Mouse (Mus musculus) adipocyte (in vitro differentiated cells): ENCODE measurements around the gene Tmc5.

Experiments used
- DNase-seq: peaks from one replicate; pipeline ENCODE4 v3.0.0-alpha.2; 2016; ENCODE audit warnings: low spot score

Gene Tmc5

DNA sequence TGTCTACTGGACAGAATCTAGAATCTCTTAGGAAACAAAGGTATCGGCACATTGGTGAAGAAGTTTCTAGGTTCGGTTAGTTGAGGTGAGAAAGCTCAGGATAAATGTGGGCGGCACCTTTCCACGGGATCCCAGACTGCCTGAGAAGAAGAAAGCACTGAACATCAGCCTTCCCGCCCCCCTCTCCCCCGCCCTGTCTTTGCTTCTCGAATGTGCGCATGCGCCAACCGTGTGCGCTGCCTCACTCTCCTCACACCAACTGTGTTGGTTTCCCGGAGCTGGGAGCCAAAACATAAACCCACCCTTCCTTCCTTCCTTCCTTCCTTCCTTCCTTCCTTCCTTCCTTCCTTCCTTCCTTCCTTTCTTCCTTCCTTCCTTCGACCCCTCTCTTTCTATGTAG lies 13.6 kb downstream of the Tmc5 start:
- no peak for DNase-seq

- no peak for DNase-seq
Observed at GRCm38 (mm10) chr7:118611185-118611749, 14.2 kb downstream of the Tmc5 start.

- DNase-seq: no peak
Observed at GRCm38 (mm10) chr7:118611933-118612332, 14.8 kb downstream of the Tmc5 start.

DNA sequence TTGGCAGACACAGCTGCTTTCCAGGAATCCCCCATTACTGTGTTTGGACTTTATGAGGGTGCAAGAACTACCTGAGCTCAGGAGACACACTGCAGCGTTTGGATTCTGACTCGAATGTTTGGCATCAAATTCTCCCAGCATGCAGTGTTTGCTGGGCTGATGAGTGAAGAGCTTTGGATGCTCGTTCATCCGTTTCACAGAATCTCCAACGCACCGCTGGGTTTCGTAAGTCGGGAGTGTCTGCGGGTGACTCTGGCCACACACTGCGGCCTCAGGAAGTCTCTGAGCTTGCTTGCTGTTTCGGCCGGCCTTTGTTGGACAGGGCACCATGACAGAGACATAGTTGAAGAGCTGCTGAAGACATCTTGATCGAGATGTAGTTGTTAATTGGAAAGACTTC lies 17.0 kb downstream of the Tmc5 start:
- no peak for DNase-seq

GRCm38 (mm10) chr7:118618104-118618503 lies 21.0 kb downstream of the Tmc5 start:
- DNase-seq: no peak

DNA sequence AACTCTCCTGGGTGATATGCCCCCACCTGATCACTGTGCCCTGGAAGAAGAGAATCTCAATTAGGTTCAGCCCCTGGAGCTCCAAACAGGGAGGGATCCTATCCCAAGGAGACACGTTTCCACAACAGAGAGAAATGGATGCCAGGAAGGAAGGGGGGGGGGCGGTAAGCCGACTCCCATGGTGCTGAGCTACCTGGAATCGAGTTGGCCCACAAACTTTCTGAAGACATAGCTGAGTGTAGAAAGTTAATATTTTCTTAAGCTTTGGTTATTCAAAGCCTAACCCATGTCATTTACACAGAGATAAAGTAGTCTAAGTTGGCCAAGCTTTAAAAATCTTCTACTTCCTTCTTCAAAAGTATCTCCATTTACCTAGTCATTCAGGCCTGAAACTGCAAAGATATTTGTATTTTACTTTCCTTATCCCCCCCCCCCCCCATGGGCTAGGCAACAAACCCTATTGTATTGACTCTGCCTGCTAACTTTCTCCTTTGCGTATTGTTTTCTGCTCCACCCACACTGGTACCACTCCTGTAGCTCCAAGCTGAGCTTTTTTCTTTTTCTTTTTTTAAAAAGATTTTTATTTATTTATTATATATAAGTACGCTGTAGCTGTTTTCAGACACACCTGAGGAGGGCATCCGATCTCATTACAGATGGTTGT lies 23.3 kb downstream of the Tmc5 start:
- DNase-seq: no peak

DNA sequence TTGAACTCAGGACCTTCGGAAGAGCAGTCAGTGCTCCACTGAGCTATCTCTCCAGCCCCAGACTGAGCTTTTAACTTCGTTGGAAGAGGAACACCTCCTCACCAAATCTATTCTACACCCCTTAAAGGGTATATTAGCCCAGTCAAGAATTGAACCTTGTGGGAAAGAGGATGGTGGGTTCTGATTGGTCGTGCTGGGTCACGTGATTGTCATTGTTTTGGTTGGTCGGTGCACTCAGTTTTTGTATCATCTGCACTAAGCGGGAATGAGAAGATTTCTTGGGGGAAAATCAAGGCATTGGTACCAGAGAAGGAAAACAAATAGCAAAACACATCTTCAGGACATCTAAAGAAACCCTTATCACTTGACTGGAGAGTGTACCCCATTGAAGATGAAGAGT lies 24.0 kb downstream of the Tmc5 start:
- DNase-seq: no peak

DNA sequence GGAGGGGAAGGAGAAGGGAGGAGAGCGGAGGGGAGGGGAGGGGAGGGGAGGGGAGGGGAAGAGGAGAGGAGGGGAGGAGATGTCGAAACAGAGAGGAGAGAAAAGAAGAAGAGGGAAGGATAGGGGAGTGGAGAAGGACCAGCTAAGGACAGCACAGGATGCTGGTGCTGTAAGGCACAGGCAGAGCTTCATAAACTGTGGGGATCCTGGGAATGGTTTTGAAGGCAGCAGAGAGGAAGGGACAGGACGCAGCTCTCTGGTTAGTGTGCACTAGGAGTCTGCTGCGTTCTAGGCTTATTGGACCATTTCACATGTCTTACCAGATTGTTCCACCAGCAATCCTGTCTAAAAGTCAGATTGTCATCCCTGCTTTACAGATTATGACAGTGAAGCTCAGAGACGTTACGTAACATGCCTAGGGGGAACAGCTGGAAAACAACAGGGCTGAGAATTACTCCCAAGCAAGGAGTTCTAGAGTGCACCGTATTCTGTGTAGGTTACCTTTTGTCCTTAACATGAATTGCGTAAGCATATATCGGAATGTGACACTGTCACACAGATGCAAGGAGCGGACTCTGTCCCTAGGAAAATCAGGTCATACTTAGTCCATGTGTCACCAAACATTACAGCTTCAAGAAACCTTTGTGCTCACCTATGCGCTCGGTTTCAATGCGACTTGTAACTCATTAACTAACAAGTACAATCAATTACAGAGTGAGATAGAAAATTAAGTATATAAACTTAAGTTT lies 30.6 kb downstream of the Tmc5 start:
- no peak for DNase-seq

- DNase-seq: no peak
Observed at GRCm38 (mm10) chr7:118633094-118633493, 36.0 kb downstream of the Tmc5 start.

DNA sequence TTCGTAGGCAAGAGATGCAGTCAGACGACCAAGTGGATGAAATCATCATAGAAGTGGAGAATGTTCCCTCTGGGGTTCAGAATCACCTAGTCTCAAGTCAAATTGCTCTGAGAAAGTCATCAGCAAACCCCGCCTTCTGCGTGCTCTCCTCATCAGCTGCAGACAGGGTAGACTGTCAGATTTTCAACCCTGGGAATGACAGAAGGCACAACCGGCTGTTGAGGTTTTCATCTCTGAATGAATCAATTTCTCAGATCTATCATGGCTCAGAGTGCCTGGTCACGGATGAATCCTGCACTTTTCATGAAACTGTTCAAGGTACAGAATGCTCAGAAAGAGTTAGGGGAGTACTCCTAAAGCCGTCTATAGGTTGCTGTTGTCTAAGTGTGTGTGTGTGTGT lies 36.9 kb downstream of the Tmc5 start:
- no peak for DNase-seq

DNA sequence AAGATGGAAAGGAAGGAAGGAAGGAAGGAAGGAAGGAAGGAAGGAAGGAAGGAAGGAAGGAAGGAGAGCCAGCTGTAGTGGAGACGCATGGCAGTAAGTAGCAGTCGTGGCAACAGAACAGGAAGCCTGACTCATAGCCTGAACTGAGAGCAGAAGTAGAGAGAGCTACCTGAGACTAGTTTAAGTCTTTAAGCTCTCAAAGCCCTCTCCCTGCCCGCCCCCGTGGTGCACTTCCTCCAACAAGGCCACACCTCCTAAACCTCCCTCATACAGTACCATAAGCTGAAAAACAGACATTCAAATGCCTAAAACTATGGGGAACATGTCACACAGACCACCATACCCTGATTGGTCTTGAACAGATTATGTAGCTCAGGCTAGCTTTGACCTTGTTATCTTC lies 40.4 kb downstream of the Tmc5 start:
- no peak for DNase-seq

- DNase-seq: no peak
Observed at GRCm38 (mm10) chr7:118646237-118646636, 49.1 kb downstream of the Tmc5 start.

- no peak for DNase-seq
Observed at GRCm38 (mm10) chr7:118649328-118649727, 52.2 kb downstream of the Tmc5 start.

- DNase-seq: no peak
Observed at GRCm38 (mm10) chr7:118650119-118650518, 53.0 kb downstream of the Tmc5 start.

- DNase-seq: no peak
Observed at GRCm38 (mm10) chr7:118650891-118651290, 53.8 kb downstream of the Tmc5 start.

- DNase-seq: no peak
Observed at GRCm38 (mm10) chr7:118652572-118653295, 55.6 kb downstream of the Tmc5 start.

DNA sequence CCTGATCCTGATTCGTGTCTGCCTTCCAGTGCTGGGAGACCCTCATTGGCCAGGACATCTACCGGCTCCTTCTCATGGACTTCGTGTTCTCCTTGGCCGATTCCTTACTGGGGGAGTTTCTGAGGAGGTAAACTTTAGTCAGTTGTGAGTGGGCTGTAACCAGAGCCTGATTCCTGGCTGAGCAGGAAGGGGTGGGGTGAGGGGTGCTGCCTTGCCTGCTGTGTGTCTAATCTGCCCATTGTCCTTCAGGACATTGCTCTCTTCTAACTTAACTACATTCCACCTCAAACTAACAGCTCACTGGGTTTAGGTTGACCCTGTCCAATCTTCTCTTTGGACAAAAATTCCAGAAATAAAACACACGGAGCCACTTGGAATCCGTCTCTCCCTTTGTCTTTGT lies 59.6 kb downstream of the Tmc5 start:
- DNase-seq: no peak

DNA sequence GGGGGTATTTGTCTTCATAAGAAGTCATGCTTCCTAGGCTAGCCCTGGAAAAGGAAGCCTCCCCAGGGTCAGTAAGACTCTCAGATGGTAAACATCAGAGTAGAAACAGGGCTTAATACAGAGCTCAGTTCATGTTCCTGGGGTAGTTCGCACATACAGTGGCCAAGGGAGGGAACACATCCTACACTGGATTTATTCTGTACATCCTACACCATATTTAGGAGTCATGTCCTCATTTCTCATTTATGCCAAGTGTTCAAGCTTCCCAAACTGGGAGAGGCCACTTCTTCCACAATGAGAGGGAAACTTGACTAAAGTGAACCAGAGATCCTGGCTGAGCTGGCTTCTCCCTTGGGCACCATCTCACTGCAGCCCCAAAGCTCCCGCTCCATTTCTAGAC lies 70.7 kb downstream of the Tmc5 start:
- DNase-seq: no peak

- no peak for DNase-seq
Observed at GRCm38 (mm10) chr7:118670142-118670541, 73.0 kb downstream of the Tmc5 start.

DNA sequence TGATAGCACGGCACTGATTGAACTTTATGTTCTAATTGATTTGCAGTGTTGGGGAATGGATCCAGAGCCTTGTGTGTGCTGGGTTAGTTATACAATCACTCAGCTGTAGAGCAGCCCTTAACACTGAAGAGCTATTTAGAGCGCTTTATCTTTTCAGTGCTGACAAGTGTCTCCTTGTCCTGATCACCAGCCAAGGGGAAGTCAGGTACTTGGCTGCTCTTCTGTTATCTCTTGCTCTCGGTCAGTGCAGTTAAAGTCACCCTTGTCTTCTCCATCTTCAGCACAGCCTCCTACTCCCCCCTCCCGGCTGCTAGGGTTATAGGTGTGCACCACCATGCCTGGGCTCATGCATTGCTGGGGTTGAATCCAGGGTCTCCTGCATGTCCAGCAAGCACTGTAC lies 79.7 kb downstream of the Tmc5 start:
- no peak for DNase-seq

DNA sequence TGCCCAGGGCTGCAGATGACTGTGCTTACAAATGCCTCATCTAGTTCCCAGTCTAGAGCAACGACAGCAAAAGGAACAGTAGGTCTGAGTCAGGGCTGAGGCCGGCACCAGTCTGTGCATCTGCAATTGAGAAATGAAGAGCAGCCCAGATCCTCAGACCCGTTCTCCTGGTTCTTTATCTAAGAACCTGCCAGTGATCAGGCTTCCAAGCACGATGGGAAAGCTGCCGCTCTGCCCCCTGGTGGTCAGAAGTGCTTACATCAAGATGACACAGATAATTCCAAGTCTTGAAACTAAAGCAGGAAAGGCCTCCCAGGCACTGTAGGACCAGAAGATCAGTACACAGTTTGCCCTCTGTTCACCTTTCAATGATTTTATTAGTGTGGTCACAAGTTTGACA lies 91.1 kb downstream of the Tmc5 start:
- DNase-seq: peak; percentile 69

- DNase-seq: no peak
Observed at GRCm38 (mm10) chr7:118689088-118689487, 92.0 kb downstream of the Tmc5 start.

DNA sequence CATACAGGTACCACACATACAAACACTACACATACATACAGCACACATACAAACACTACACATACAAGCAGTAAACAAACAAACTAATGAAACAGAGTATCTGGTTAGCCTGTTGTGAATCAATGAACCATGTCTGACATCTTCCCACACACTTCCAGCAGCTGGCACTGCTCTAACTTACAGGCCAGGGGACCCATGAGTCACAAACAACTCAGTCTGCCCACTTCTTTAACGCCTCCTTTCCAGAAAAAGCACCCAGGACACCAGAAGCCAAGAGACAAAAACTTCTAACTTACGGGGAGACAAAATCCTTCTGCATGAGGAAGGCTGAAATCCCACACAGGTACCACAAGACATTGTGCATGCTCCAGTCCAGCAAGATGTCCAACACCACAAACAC lies 94.2 kb downstream of the Tmc5 start:
- DNase-seq: no peak
